Mouse (Mus musculus) liver, embryonic 14.5 days (tissue): ENCODE measurements around the gene Tor1b.

ENCODE experiments used
- CTCF ChIP-seq: IDR thresholded peaks from 2 replicates; pipeline ENCODE4 v1.5.1; 2016; ENCODE audit warnings: antibody characterized with exemption, low read depth, control low read depth
- EP300 ChIP-seq: IDR thresholded peaks from 2 replicates; pipeline ENCODE4 v1.6.1; 2016; ENCODE audit warnings: antibody characterized with exemption, low read depth

DNA sequence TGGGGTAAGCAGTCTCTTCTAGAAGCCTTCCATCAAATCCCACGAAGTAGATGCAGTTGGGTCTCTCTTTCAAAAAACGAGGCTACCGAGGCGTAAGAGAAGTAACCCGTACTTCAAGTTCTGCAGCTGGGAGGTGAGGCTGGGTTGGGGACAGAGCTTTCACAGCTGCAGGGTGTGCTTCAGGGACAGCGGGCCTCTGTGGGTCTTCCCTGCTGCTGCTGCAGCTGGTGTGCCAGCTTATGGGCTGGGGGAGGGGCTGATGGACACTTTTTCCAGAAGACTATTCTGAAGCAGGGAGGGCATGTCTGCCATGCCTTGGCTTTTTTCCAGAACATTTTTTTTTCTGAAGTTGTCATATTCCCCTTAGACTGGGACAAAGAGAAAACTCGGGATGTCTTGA is 30.3 kb downstream of the Tor1b start:
- no peak for TF ChIP-seq CTCF
- TF ChIP-seq EP300, result no peak
